Comparison of ENCODE assay signal across 7 mouse cellular contexts in genomic region chr12:80166651-80167050, GRCm38 (mm10).
"Had no signal": no experiment of that assay in that cellular context is flagged by ENCODE, and none has a peak within 500 bp of the region (broad histone marks: within the 10 kb centered on the region; RNA-seq: fewer than 3 reads in every experiment).

No protein-coding gene starts in this region.

- DNase-seq: kidney, adult 11 months; kidney, adult 9 months; kidney, postnatal 36 days; lung, embryonic 14.5 days; lung, postnatal 10 days; lung, postnatal 4 days; thymus, postnatal 36 days had no signal
